Mouse (Mus musculus) thymus, adult 2 months (tissue): ENCODE measurements around the gene Lin54. TPM values are rescaled to one million over a fixed set of nuclear protein-coding genes. Genes with fewer than 3 reads are reported as not detected.

Source experiments
- DNase-seq: peaks from one replicate; pipeline ENCODE4 v3.0.0; 2021
- H3K27ac ChIP-seq: fragments of 200-500 bp; 2 replicates; pipeline ENCODE4 v1.5.1; 2012; ENCODE audit warnings: low read length, control low read depth; ENCODE audit not compliant: control insufficient read depth, insufficient read depth
- H3K27me3 ChIP-seq: fragments of 200-500 bp; 2 replicates; pipeline ENCODE4 v1.6.1; 2012; ENCODE audit warnings: mild to moderate bottlenecking, low read length, moderate library complexity, mixed read lengths; ENCODE audit not compliant: control insufficient read depth, insufficient read depth
- H3K36me3 ChIP-seq: fragments of 200-500 bp; 2 replicates; pipeline ENCODE4 v1.6.1; 2012; ENCODE audit warnings: mild to moderate bottlenecking, low read length, moderate library complexity; ENCODE audit not compliant: control insufficient read depth, insufficient read depth
- H3K4me1 ChIP-seq: fragments of 200-500 bp; replicated peaks from 2 replicates; pipeline ENCODE4 v1.6.1; 2012; ENCODE audit warnings: low read length; ENCODE audit not compliant: control insufficient read depth, insufficient read depth
- H3K4me3 ChIP-seq: fragments of 200-500 bp; 2 replicates; pipeline ENCODE4 v1.5.1; 2012; ENCODE audit warnings: mild to moderate bottlenecking, low read length, control low read depth, moderate library complexity; ENCODE audit not compliant: control insufficient read depth, insufficient read depth
- CTCF ChIP-seq: fragments of 200-500 bp; IDR thresholded peaks from 2 replicates; pipeline ENCODE4 v1.5.1; 2012; ENCODE audit warnings: mild to moderate bottlenecking, control low read depth, low read length, moderate library complexity, borderline replicate concordance; ENCODE audit not compliant: control insufficient read depth, poor library complexity, insufficient read depth; ENCODE audit errors: extremely low read depth
- POLR2A ChIP-seq: fragments of 200-500 bp; IDR thresholded peaks from 2 replicates; pipeline ENCODE4 v1.6.1; 2012; ENCODE audit warnings: mild to moderate bottlenecking, low read length, control low read depth, moderate library complexity; ENCODE audit not compliant: control insufficient read depth, poor library complexity, insufficient read depth; ENCODE audit errors: extremely low read depth
- WGBS: fragments of 180-500 bp; shearing (Covaris S2); methylation state at CpG from one replicate; pipeline ENCODE4 v1.1.7; 2018; 5-methylcytosine and 5-hydroxymethylcytosine counted together
- polyA plus RNA-seq: library from polyadenylated mRNA; depleted of rRNA; stranded (reverse); fragments of >200 nt; gene quantifications from 2 replicates; pipeline ENCODE4 v1.2.3, GENCODE M21; 2012; rRNA removed

Gene Lin54
- polyA plus RNA-seq, 1 experiment, result 12.7 TPM

- no peak for DNase-seq
- 98% methylated on average over 5 of the region's 5 CpGs for WGBS
- Histone ChIP-seq H3K4me1 (no peaks in the 10 kb centered on the region), H3K4me3 (no peak overlapping the region), H3K27ac (no peak overlapping the region), H3K27me3 (no peaks in the 10 kb centered on the region), H3K36me3 (peaks cover 21% of the 10 kb centered on the region)
- TF ChIP-seq POLR2A (no peak), CTCF (no peak)
Observed at GRCm38 (mm10) chr5:100408485-100408884, 92.0 kb downstream of the Lin54 start.

GRCm38 (mm10) chr5:100396753-100397152 is 103.7 kb downstream of the Lin54 start:
- H3K27ac ChIP-seq, result no peak overlapping the region
- no peak for TF ChIP-seq POLR2A
- TF ChIP-seq CTCF, result no peak

GRCm38 (mm10) chr5:100393681-100394080 is 106.8 kb downstream of the Lin54 start:
- Histone ChIP-seq H3K4me1 (no peaks in the 10 kb centered on the region), H3K27ac (no peak overlapping the region), H3K27me3 (no peaks in the 10 kb centered on the region), H3K36me3 (peaks cover 60% of the 10 kb centered on the region), H3K4me3 (no peak overlapping the region)
- TF ChIP-seq CTCF (no peak), POLR2A (no peak)
- WGBS, result 87% methylated on average over 3 of the region's 3 CpGs
- no peak for DNase-seq

More at GRCm38 (mm10) chr5:100396753-100397152, 103.7 kb downstream of the Lin54 start:
- Histone ChIP-seq H3K36me3 (peaks cover 48% of the 10 kb centered on the region), H3K4me3 (no peak overlapping the region), H3K4me1 (no peaks in the 10 kb centered on the region), H3K27me3 (no peaks in the 10 kb centered on the region)
- DNase-seq, result no peak
- WGBS, result 98% methylated on average over 3 of the region's 3 CpGs

GRCm38 (mm10) chr5:100392436-100392955 is 107.9 kb downstream of the Lin54 start:
- no peak for TF ChIP-seq POLR2A
- TF ChIP-seq CTCF, result no peak
- Histone ChIP-seq H3K4me3 (no peak overlapping the region), H3K27me3 (no peaks in the 10 kb centered on the region), H3K4me1 (no peaks in the 10 kb centered on the region), H3K27ac (no peak overlapping the region), H3K36me3 (peaks cover 50% of the 10 kb centered on the region)
- no peak for DNase-seq
- 98% methylated on average over 20 of the region's 20 CpGs for WGBS

Other genes starting within 250 kb of the Lin54 start
- gene Sec31a, start 84.4 kb downstream of the Lin54 start, polyA plus RNA-seq, result 222 and 264 TPM in 2 replicates
- 24.8 and 26.7 TPM in 2 replicates for gene Cops4, start 17.7 kb upstream of the Lin54 start, polyA plus RNA-seq
- gene Plac8, start 71.6 kb upstream of the Lin54 start, polyA plus RNA-seq, result 118 and 153 TPM in 2 replicates
- 90.2 and 114 TPM in 2 replicates for gene Coq2, start 174.5 kb upstream of the Lin54 start, polyA plus RNA-seq
- gene Hpse, start 219.1 kb upstream of the Lin54 start, polyA plus RNA-seq, result 3.1 and 4.7 TPM in 2 replicates